Mouse (Mus musculus): ENCODE measurements at regions not wholly inside any gene's neighbourhood (a gene's known extent, or its start where the extent isn't known, plus 50 kb on each side); places are given as distances from the start of the nearest gene placed in this dataset.

DNA sequence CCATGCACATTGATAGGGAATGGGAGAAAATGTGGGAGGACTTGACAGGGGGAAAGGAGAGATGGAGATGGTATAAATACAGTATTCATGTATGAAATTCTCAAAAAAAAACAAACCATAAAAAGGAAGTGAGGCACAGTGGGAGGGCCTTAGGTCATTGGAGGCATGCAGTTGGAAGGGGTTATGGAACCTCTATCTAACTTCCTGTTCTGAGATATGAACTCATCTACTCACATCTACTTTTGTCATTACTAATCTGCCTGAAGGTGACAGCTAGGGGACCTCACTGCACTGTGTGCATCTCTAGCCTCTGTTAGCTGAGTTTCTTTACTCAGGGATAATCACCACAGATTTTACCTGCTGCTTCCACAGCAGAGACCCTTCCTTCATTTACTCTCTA is 366.3 kb upstream of the Prickle1 start:
- DNase-seq (ENCODE audit: low spot score), result no peak

- no peak for DNase-seq (ENCODE audit: low spot score)
Observed at GRCm38 (mm10) chr15:93959931-93960330, 364.2 kb upstream of the Prickle1 start.

GRCm38 (mm10) chr15:93958086-93958485 is 362.4 kb upstream of the Prickle1 start:
- DNase-seq (ENCODE audit: low spot score), result no peak

- DNase-seq (ENCODE audit: low spot score), result no peak
Observed at GRCm38 (mm10) chr15:93956801-93957200, 361.1 kb upstream of the Prickle1 start.

DNA sequence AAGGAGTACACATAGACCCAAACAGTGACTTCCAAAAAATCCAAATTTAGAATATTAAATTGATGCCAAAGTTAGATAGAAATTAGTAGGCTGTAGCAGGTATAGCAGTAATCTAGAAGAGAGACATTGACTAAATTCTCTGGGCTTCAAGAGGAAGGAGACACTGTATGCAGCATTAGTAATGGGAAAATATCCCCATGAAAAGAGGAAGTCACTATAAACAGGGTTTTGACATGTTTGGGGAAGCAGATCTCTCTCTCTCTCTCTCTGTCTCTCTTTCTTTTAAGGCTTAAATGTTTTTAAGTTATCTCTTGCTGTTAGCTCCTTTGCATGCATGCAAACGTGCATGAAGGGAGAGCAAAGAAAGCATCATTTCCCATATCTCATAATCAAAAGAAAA is 357.9 kb upstream of the Prickle1 start:
- no peak for DNase-seq (ENCODE audit: low spot score)

GRCm38 (mm10) chr15:93950441-93950840 is 354.8 kb upstream of the Prickle1 start:
- DNase-seq (ENCODE audit: low spot score), result no peak

DNA sequence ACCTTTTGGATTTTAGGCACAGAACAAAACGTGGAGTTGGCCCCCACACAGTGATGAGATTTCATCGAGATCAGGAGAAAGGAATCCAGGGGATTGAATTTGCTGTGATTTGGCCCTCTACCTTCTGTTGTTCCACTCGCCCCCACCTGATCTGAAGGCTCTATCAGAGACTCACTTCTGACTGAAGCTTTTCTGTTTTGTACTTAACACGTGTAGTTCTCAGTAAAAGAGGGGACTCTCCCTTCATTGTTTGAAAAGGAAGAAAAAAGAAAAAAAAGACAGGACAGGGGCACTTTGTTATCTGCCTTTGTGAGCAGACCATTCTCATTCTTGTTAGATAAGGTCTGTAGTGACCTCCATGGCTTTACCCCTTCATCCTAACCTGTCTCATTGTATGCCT is 353.2 kb upstream of the Prickle1 start:
- no peak for DNase-seq (ENCODE audit: low spot score)

DNA sequence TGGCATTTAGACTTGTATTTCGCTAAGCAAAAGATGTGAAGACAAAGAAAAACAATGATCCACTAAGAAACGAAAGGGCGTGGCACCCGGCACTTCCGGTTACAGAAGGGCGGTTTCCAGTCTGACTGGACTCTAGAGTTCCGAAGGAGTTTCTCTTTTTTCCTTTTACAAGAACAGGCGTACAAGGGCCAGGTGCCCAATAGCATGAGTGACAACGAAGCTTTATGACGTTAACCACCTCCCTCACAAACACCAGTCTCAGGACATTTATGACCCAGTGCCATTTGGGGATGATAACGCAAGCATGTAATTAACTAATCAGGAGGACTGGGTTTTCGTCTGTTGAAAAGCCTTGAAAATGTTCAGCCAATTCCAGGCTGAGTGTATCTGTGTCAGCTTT is 347.9 kb upstream of the Prickle1 start:
- no peak for DNase-seq (ENCODE audit: low spot score)

DNA sequence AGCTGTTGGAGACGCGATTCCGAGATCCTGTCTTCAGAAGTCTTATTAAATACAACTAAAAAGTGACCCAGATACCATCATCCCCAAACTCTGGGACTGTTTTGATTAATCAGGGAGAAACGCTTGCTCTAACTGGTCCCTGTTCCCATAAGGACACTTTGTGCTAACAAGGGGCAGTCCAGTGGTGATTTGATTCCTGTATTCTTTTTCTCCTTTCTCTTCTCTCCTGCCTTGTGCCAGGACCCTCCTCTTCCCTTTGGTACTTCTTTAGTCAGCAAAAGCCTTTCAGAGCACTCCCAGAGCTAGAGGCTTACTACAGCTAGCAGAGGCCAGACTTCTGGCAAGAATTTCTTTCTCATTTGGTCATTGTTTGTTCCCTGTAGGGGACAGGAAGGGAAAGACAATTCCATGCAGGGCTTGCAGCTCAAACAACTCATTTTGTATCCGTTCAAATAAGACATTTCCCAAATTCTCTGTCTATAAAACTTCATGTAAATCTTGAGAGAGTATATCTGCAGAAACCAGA is 337.3 kb upstream of the Prickle1 start:
- no peak for DNase-seq (ENCODE audit: low spot score)

GRCm38 (mm10) chr15:93926842-93927241 is 331.2 kb upstream of the Prickle1 start:
- DNase-seq (ENCODE audit: low spot score), result no peak

GRCm38 (mm10) chr15:93926262-93926661 is 330.6 kb upstream of the Prickle1 start:
- no peak for DNase-seq (ENCODE audit: low spot score)

DNA sequence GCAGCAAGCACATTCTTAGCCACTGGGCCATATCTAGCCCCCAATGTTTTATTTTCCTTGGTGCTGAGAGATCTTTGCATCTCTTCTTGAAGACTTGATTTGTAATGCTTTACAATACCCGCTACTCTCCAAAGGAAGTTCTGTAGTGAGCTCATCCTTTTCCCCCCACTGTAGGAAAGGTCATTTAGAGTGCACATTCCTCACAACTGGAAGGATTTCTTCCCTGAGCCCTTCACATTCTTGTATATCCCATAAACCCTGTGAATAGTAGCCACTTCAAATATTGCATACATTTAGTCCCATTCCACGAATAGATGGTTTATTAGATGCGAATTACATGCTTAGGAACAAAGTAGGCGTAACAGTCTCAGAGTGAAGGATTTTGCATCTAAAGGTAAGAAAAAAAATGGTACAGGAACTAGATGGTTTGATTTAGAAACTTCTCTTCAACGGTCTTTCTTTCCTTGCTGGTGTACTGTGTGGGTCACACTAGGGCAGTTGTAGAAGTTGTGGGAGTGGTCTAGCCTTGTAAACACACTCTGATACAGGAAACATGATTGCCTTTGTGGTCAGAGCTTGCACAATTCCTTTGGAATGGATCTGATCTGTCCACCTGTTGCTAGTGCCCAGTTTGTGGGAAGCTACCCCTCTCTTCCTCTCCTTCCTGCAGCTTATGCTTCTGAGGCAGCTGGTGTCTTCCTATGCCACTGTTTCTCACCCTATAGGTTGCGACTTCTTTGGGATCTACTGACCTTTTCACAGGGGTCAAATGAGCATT is 326.0 kb upstream of the Prickle1 start:
- peak; percentile 41 for DNase-seq (ENCODE audit: low spot score)

DNA sequence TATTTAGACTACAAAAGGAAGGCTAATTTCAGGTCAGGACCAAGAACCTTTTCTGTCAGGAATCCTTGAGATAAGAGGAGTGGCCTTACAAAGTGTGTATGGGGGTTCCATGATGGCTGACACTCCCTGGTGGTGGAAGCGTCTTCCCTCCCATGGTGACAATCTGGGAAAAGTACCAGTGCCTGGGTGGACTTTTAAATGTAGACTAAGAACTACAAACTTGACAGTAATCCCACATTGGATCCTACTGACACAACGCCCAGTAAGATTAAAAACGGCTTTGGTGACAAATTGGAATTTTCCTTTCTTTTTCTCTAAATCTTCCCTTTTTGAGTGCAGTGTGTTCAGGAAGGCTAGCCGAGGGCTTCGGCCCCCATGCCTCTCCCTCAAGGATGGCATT is 325.3 kb upstream of the Prickle1 start:
- no peak for DNase-seq (ENCODE audit: low spot score)

DNA sequence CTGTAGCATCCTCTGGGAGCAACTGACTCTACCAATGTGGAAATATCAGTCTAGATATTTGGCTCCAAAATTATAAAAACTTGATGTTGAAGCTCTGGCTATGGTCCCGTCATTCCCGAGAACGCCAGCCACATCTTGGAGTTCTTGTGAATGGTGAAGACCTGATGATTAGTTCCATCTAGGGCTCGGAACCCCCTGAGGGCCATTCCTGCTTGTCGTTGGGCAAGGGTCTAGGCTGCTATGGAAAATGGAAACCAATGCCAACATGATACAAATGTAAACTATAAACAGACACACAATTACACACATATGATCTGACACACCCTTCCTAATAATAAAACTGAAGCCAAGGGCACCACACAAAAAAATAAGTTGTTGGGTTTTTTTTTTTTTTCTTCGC is 323.9 kb upstream of the Prickle1 start:
- DNase-seq (ENCODE audit: low spot score), result no peak

DNA sequence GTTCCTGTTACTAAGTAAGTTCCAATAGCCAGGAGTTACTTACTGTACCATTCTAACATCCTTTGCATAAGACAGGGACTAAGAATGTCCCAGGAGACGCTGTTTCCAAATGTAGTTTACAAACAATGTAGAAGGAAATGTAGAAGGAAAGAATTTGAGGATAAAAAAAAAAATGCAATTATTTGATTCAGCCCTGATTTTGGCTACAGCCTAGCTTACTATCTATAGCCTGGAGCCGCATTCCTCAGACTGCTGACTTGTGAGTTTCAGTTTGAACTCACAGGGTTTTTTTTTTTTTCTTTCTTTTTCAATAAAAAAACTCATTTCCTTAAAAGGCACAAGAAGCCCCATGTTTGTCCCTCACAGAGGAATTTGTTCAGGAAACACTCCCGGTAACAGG is 321.2 kb upstream of the Prickle1 start:
- peak; percentile 9 for DNase-seq (ENCODE audit: low spot score)

DNA sequence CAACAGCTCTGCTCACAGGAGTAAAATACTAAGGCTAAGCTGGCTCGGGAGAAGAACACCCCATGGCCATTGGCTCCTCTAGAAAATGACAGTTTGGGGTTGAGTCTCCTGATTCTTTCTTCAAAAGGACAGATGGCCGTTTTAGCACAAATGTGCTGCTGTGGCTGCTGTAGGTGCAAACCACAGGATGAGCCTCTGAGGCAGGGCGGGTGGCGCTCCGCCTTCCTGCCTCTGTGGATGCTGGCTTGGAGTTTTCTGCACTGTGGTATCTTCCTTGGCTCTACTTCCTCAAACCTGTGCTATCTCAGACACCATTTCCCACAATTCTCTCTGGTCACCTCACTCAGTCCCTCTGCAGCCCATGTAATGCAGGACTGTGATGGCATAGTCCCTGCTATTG is 317.8 kb upstream of the Prickle1 start:
- no peak for DNase-seq (ENCODE audit: low spot score)

GRCm38 (mm10) chr15:93913041-93913440 is 317.4 kb upstream of the Prickle1 start:
- no peak for DNase-seq (ENCODE audit: low spot score)

GRCm38 (mm10) chr15:93910981-93911431 is 315.3 kb upstream of the Prickle1 start:
- DNase-seq (ENCODE audit: low spot score), result peak; percentile 30

- no peak for DNase-seq (ENCODE audit: low spot score)
Observed at GRCm38 (mm10) chr15:93910158-93910557, 314.5 kb upstream of the Prickle1 start.

DNA sequence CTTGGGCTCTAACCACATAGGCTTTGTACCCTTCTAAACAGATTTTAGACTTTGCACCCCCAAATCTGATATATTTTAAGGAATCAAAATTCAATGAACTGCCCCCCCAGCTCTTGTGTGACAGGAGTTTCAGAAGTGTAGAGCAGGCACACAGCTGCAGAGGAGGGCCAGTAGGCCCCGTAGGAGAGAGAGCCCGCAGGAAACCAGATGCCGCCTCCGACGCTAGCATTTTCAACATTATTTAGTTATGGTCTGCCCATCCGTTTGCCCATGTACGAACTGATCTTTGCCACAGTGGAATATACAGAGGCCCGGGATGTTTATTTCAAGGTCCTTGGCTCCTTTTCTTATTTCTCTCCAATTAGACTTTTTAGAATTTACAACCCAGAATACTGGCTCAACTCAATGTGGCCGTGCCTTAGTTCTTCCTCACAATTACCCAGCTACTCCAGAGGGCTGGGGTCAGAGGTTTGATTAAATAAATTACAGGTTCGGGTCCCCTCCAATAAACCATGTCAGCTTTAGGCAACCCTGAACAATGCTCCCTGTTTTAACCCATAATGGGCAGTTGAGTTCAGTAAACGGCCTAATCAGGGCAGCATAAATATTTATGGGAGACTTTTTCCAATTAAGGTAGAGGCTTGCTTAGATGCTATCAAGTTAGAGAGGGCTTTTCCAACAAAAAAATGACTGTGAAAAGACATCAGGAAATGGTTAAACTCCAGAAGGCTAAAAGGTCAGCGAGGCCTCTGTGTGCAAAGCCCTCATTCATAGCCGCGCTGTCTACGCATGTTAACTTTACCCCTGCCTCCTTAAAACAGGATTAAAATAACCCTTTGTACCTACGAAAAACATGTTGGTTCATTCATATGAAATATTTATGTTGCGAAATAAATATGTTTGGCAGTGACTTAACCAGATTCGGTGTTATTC is 308.2 kb upstream of the Prickle1 start:
- DNase-seq (ENCODE audit: low spot score), result peak; percentile 17

DNA sequence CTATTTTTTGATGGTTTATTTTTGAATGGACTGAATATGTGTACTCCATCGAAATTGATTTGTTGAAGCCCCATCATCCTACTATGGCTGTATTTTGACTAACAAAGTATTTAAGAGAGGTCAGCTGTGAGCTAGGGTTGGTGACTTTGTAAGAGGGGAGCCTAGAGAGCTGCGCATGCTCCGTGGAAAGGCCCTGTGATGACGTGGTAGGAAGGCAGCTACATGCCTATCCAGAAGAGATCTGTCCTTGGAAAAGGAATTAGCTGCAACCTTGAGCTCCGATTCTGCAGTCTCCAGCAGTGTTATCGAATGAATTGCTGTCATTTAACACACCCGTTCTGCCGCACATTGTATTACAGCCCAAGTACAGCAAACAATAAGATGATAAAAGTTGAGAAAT is 287.1 kb upstream of the Prickle1 start:
- no peak for DNase-seq (ENCODE audit: low spot score)

- no peak for DNase-seq (ENCODE audit: low spot score)
Observed at GRCm38 (mm10) chr15:93881276-93881675, 285.6 kb upstream of the Prickle1 start.

GRCm38 (mm10) chr15:93880302-93880701 is 284.6 kb upstream of the Prickle1 start:
- no peak for DNase-seq (ENCODE audit: low spot score)

Measured in yolk sac, embryonic 10.5 days (tissue).